Mouse (Mus musculus): ENCODE data around the gene Slc2a1.

Slc2a1 gene

DNA sequence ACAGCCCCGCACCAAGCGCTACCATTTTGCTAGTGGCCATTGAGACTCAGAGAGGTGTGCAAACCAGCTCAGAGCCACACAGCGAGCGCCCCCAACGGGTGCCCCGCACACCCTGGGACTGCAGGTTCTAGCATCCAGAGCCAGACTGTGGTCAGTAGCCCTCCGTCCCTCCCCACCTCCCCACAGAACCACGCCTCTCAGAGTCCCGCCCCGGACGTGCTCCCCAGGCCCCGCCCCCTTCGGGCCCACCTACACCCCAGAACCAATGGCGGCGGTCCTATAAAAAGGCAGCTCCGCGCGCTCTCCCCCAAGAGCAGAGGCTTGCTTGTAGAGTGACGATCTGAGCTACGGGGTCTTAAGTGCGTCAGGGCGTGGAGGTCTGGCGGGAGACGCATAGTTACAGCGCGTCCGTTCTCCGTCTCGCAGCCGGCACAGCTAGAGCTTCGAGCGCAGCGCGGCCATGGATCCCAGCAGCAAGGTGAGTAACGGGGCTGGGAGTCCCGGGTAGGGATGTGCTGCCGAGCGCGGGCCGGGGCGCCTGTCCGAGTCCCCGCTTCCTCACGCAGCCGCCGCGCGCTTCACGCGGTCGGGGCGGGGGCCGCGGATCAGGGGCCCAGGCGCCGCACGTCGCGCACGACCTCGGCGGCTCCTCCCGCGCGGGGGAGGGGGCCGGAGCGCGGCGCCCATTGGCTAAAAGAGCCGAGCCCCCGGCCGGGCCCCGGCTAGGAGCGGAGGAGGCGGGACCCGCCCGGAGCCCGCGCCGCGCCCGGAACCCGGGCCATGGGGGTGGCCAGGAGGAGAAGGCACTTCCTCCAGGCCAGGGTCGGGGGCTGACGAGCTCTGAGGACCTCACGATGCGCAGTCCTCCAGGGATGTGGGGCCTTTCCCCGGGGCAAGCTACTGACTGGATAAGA lies at the start of gene Slc2a1:
Gene Slc2a1 (plus strand): TSS at position 217 of the 914 bp plus-strand sequence.
- peak; percentile 95 for DNase-seq

DNA sequence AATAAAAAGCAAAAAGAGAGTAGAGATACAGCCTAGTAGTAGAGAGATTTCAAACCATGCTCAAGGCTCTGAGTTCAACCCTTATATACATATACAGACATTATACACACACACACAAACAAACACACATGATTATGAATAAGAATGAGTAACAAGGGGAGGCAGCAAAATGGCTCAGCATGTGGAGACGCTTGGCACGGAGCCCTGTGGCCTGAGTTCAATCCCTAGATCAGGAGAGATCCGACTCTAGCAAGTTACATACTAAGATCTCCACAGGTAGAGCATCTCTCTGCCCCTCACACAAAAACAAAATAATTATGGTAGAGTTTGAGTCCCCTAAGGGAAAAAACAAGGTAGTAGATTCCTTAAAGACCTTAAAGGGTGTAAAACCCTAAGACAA lies 41.7 kb upstream of the Slc2a1 start:
- DNase-seq, result no peak

DNA sequence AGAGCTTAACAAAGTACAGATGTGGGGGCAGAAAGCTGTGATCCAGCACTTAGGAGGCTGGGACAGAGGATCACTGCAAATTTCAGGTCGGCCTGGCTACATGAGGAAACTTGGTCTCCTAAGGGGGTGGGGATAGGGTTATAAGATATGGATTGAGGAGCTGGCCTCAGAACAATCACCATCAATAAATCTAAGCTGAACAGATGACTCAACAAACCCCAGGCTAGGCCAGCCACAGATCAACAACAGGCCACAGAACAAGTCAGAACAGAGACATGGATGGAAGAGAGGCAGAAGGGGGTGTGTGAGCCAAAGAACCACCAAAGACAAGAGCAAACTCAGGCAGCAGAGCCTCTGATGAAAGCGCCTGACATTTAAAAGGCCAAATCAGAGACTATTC lies 41.3 kb upstream of the Slc2a1 start:
- DNase-seq, result no peak

DNA sequence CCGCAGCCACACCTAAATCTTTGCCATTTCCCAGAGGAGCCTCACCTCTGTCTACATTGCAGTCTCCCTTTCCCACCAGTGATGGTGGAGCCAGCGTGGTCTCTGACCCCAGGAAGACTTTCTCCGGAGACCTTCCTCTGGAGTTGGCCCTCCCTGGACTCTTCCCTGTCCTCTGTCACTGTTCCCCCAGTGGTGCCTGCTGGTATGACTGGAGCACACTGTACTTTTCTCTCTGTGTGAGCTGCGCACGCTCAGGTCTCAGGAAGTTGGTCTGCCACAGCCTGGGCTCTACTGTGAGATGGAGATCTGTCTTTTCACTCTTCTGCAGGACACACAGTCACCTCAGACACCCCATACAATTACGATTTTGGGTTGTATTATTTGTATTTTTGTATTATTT lies 39.6 kb upstream of the Slc2a1 start:
- DNase-seq, result peak; percentile 36

DNA sequence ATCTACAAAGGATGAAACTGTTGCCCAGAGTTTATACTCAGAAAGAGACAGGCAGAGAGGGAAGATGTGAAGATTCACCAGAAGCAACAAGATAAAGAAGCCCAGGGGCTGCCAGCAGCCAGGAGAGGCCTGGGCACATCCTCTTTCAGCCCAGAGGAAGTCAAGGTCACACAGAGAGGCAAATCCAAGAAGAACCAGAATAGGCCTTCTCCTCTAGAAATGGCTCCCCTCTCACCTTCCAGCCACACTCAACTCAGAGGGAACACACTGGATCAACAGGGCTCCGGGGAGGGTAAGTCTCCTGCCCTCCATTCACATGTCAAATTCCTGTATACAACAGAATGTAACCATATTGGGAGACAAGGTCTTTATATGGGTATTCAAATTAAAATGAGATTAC lies 38.3 kb upstream of the Slc2a1 start:
- DNase-seq, result no peak

GRCm38 (mm10) chr4:119070959-119071647 lies 37.4 kb upstream of the Slc2a1 start:
- DNase-seq, result no peak

DNA sequence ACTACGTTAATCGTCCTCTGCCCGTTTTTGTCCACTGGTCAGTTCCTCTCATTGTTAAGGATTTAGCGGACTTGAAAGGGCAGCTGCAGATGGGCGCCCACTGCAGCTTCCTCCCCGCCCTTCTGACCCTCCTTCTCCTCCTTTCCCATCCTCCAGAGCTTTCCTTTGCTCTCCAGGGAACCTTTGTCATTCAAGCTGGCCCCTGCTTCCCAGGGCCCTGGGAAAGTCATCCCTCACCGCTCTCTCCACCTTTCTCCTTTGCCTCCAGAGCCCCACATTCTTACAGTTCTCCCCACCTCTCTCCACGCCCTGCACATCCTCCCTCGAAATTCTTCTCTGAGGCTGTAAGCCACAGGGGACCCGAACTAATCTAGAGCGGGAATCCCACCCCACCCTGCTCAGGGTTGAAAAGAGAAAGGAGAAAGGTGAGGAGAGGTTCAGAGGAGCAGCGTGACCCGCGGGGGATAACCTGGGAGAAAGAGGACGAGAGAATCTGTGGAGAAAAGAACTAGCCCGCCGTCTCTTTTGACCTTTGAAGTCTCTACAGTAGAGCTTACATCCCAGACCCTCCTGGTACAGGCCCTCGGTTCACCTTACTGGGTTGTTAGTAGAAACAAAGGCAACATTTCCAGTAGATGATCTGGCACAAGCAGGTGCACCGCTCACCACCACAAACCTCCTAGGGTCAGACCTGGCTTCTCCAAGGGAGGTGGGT lies 36.7 kb upstream of the Slc2a1 start:
- no peak for DNase-seq

DNA sequence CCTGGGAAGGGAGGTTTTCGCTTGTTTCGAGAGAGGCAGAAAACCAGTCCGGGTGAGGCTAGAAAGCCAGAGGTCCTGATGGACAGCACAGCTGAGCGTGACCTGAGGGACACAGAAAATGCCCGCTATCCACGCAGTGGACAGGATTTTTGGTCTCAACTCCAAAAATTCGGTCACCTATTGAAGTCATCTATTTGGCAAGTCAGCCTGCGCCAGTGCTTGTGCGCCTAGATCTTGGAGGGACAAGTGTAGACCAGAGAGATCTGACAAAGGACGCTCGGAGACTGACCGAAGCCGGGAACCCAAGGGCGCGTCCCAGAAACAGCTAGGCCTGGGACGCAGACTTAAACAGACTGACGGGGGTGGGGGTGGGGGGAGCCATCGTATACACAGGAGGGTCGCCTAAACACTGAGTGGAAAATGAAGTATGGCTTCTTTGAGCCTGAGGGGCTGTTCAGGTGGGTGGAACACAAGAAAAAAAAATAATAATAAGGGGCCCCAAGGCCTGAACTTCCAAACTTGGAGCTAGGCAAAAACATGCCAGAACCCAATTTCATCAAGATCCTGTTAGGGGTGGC lies 36.1 kb upstream of the Slc2a1 start:
- DNase-seq, result no peak

DNA sequence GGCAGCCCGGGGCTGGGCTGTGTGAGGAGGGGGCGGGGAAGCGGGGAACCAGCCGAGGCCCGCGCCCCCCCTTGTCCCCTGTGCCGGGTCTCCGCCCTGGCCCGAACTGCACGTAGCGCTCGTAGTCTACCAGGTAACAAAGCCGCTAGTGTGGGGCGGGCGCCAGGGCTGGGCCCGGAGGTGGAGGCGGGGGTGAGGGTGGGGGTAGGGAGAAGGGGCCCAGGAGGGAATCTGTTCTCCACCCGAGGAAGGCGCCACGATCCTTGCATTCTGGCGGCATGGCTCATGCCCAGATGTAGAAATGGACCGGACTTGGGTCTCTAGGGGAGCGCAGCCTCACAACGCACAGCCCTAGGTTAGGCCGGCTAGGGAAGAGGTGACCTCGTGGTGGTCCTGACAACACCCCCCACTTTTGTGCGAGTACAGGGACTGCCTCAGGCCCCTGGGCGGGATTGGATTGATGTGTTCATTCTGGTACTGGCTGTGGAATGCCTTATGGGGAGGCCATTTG lies 35.5 kb upstream of the Slc2a1 start:
- no peak for DNase-seq

GRCm38 (mm10) chr4:119073626-119074025 lies 34.9 kb upstream of the Slc2a1 start:
- DNase-seq, result no peak

DNA sequence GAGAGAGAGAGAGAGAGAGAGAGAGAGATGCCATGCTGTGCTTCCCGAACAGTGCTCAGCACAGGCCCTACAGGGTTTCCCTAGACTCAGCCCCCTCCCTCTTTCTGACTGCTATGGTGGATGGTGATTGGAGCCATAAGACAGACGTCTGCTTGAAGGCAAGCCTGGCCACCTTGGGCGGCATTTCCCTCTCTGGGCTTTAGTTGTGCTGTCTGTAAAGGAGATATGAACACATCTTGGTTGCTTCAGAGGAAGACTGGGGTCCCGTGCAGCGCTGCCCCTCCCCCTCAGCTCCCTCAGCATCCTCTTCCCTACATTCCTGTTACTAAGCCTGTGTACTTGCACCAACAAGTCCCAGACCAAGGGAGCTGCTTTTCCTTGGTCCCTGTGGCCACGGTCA lies 33.9 kb upstream of the Slc2a1 start:
- no peak for DNase-seq

GRCm38 (mm10) chr4:119075273-119075672 lies 33.2 kb upstream of the Slc2a1 start:
- no peak for DNase-seq

GRCm38 (mm10) chr4:119076336-119076735 lies 32.2 kb upstream of the Slc2a1 start:
- DNase-seq, result no peak

DNA sequence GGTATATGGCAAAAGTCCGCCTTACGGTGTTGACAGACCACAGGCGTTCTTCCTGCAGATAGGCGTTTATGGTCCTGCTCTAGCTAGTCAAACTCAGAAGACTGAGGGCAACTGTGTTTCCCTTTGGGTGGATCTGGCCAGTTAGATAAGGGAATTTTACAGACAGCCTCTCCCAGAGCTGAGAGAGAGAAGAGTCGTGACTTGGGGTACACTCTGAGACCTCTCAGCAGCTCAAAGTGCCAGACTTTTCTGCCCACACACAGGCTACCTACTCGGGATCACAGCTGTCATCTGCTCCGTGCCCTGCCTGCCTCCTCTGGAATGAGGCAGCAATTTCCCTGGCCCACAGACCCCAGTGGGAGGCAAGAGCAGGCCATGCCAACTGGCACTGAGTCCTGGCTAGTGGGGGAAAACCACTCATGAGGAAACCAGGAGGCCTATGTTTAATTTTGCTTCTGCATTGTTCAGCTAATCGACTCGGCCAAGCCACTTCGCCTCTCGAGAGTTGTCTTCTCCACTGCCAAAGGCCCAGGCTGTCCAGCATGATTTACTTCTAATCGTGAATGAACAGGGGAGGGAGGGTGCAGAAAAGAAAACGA lies 31.3 kb upstream of the Slc2a1 start:
- no peak for DNase-seq

- DNase-seq, result no peak
Measured at GRCm38 (mm10) chr4:119079928-119080327, 28.6 kb upstream of the Slc2a1 start.

GRCm38 (mm10) chr4:119082740-119083231 lies 25.7 kb upstream of the Slc2a1 start:
- DNase-seq, result no peak

DNA sequence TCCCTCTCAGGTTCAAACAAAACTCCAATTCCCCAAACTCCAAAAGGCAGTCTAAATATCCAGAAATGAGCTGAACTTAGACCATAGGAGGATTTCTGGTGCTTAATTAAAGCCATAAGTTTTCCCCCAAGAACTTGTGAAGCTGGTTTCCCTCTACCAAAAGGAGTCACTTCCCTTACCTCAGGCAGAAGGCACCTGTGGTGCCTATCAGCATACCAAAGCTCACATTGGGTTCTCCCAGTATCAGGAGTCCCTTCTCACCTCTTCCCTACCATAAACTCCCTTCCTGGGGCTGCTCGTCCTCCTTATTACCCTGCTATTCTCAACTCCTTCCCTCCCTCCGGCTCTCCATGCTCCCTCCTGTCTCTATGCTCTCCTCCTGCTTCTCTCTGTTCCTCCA lies 20.1 kb upstream of the Slc2a1 start:
- no peak for DNase-seq

GRCm38 (mm10) chr4:119093890-119094289 lies 14.6 kb upstream of the Slc2a1 start:
- no peak for DNase-seq

DNA sequence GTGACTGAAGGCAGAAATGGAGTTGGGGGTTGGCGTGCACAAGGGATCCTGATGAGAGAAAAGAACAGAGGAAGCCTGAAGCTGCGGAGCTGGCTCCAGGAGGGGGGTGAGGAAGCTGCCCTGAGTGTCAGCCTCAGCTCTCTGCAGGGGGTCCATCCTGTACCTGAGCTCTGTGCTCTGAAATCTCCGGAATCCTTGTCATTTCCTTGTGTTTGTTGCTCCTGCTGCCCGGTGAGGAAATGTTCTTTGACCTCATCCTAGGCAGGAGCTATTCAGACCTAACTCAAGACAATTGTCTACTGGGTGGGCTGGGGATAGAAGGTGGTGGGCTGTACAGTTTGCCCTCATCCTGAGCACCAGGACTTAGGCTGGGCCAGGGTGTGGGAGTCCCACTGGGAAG lies 13.5 kb upstream of the Slc2a1 start:
- no peak for DNase-seq

DNA sequence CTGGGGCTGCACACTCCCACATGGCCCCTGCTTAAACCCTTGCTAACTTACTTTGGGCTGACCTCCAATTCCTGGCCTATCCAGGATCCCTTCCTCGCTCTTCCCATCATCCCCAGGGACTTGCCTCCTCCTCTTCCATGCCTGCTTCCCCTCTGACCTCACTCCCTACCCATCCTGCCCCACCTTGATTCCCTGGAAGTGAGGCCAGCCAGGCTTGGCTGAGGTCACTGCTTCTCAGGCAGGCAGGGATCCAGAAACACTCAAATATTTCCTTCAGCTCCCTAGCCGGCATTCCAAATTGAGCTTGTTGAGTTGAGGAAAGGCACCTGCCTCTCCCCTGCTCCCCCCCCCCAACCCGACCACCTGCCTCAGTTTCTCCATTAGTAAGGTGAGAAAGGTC lies 12.1 kb upstream of the Slc2a1 start:
- DNase-seq, result no peak

GRCm38 (mm10) chr4:119097421-119097820 lies 11.1 kb upstream of the Slc2a1 start:
- no peak for DNase-seq

Measured in thymus, postnatal 4 days (tissue).